Mouse (Mus musculus) midbrain, embryonic 14.5 days (tissue): ENCODE data around the gene 4921507P07Rik. TPM values are rescaled to one million over a fixed set of nuclear protein-coding genes. Genes with fewer than 3 reads are reported as not detected.

ENCODE experiments used
- ATAC-seq: fragments of 200-750 bp; cut with Nextera tagmentation; 2 replicates; pipeline ENCODE4 v1.8.0; 2017; ENCODE audit warnings: moderate number of reproducible peaks, moderate library complexity; ENCODE audit not compliant: low FRiP score, low TSS enrichment
- DNase-seq: peaks from one replicate; pipeline ENCODE4 v3.0.0-alpha.2; 2015
- H3K27ac ChIP-seq: fragments of 300-500 bp; sonication (generic); replicated peaks from 2 replicates; pipeline ENCODE4 v1.5.1; 2014; ENCODE audit warnings: mild to moderate bottlenecking, low read depth, low read length, moderate library complexity
- H3K27me3 ChIP-seq: fragments of 300-500 bp; sonication (generic); 2 replicates; pipeline ENCODE4 v1.6.1; 2014; ENCODE audit warnings: low read length, control low read depth, mixed read lengths; ENCODE audit not compliant: control insufficient read depth, insufficient read depth
- H3K36me3 ChIP-seq: fragments of 300-500 bp; sonication (generic); 2 replicates; pipeline ENCODE4 v1.6.1; 2014; ENCODE audit warnings: low read length, control low read depth; ENCODE audit not compliant: control insufficient read depth, insufficient read depth
- H3K4me1 ChIP-seq: fragments of 300-500 bp; sonication (generic); 2 replicates; pipeline ENCODE4 v1.6.1; 2014; ENCODE audit warnings: mild to moderate bottlenecking, antibody characterized with exemption, low read length, control low read depth; ENCODE audit not compliant: control insufficient read depth, insufficient read depth
- H3K4me2 ChIP-seq: fragments of 300-500 bp; sonication (generic); 2 replicates; pipeline ENCODE4 v1.6.1; 2014; ENCODE audit warnings: mild to moderate bottlenecking, low read length, moderate library complexity
- H3K4me3 ChIP-seq: fragments of 300-500 bp; sonication (generic); replicated peaks from 2 replicates; pipeline ENCODE4 v1.5.1; 2014; ENCODE audit warnings: low read depth, low read length
- H3K9ac ChIP-seq: fragments of 300-500 bp; sonication (generic); replicated peaks from 2 replicates; pipeline ENCODE4 v1.6.1; 2014; ENCODE audit warnings: mild to moderate bottlenecking, low read length, moderate library complexity
- H3K9me3 ChIP-seq: fragments of 300-500 bp; sonication (generic); 2 replicates; pipeline ENCODE4 v1.6.1; 2016; ENCODE audit warnings: low read length, control low read depth, mixed read lengths; ENCODE audit not compliant: control insufficient read depth
- WGBS: fragments of 180-500 bp; shearing (Covaris S2); extraction: QIAGEN DNeasy Blood & Tissue Kit; methylation state at CpG from one replicate; pipeline ENCODE4 v1.1.7; 2014; 5-methylcytosine and 5-hydroxymethylcytosine counted together
- polyA plus RNA-seq: library from polyadenylated mRNA; unstranded; fragments of >200 nt; fragmentation: Nextera tagmentation; extraction: Ambion mirVana; gene quantifications from 2 replicates; pipeline ENCODE4 v1.2.1, GENCODE M21; 2014

The 4921507P07Rik gene
- polyA plus RNA-seq, 1 experiment from 2014 or later: 3.2 TPM

- H3K9ac ChIP-seq: no peak overlapping the region
- no peak overlapping the region for H3K4me3 ChIP-seq
- H3K4me1 ChIP-seq: no peaks in the 10 kb centered on the region
- H3K9me3 ChIP-seq: no peaks in the 10 kb centered on the region
- H3K4me2 ChIP-seq: no peak overlapping the region
- no peak overlapping the region for H3K27ac ChIP-seq
- no peak for DNase-seq
- WGBS: 85% methylated on average over 7 of the region's 7 CpGs
- H3K27me3 ChIP-seq: no peaks in the 10 kb centered on the region
- no peaks in the 10 kb centered on the region for H3K36me3 ChIP-seq
- no peak for ATAC-seq
These were observed 46.6 kb downstream of the 4921507P07Rik start for GRCm38 (mm10) chr6:50549791-50550190.

GRCm38 (mm10) chr6:50549051-50549450 is 47.4 kb downstream of the 4921507P07Rik start:
- no peak overlapping the region for H3K4me3 ChIP-seq
- no peak overlapping the region for H3K9ac ChIP-seq
- ATAC-seq (no peak), DNase-seq (no peak)
- WGBS: 87% methylated on average over 5 of the region's 5 CpGs
- H3K9me3 ChIP-seq: no peaks in the 10 kb centered on the region
- H3K4me1 ChIP-seq: no peaks in the 10 kb centered on the region
- no peak overlapping the region for H3K27ac ChIP-seq
- no peaks in the 10 kb centered on the region for H3K27me3 ChIP-seq
- H3K36me3 ChIP-seq: no peaks in the 10 kb centered on the region
- H3K4me2 ChIP-seq: no peak overlapping the region

DNA sequence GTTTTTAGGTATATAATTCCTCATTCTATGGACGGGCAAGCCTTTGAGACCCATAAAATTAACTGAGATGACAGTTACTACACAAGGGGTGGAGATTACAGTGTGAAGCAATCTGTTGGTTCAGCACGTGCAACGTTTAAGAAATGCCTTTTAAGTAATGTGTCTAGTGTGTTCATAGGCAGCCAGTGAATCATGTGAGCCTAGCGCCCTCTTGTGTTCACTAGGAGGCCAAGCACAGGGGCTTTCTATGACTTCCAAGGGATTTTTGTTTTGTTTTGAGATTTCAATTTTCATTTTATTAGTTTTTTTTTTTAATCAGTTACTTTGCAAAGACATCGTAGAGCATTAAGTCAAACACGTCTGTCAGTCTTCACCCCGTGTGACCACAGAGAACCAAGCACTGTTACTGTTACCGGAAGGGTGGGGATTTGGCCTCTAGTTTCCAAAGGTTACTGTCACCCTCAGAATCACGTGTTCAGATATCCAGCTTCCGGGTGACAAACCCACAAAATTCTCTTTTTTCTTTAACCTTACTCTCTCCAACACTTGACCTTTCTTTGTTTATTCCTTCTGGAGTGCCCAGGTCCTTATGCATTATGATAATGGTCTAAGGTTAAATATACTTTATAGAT is 50.9 kb downstream of the 4921507P07Rik start:
- Histone ChIP-seq H3K9ac (no peak overlapping the region), H3K27ac (no peak overlapping the region), H3K4me2 (no peak overlapping the region), H3K27me3 (no peaks in the 10 kb centered on the region), H3K36me3 (no peaks in the 10 kb centered on the region), H3K9me3 (no peaks in the 10 kb centered on the region), H3K4me1 (no peaks in the 10 kb centered on the region), H3K4me3 (no peak overlapping the region)
- ATAC-seq (no peak), DNase-seq (peak; percentile 83)
- 31% methylated on average over 10 of the region's 10 CpGs for WGBS

- no peaks in the 10 kb centered on the region for H3K36me3 ChIP-seq
- ATAC-seq: no peak
- WGBS: 92% methylated on average over 1 of the region's 1 CpGs
- H3K4me1 ChIP-seq: no peaks in the 10 kb centered on the region
- H3K9ac ChIP-seq: no peak overlapping the region
- H3K4me3 ChIP-seq: no peak overlapping the region
- no peaks in the 10 kb centered on the region for H3K27me3 ChIP-seq
- DNase-seq: no peak
- no peaks in the 10 kb centered on the region for H3K9me3 ChIP-seq
- no peak overlapping the region for H3K27ac ChIP-seq
- no peak overlapping the region for H3K4me2 ChIP-seq
These were observed 53.9 kb downstream of the 4921507P07Rik start for GRCm38 (mm10) chr6:50542535-50542934.

- Histone ChIP-seq H3K27ac (no peak overlapping the region), H3K27me3 (no peaks in the 10 kb centered on the region), H3K4me1 (no peaks in the 10 kb centered on the region), H3K4me3 (no peak overlapping the region), H3K4me2 (no peak overlapping the region), H3K9me3 (no peaks in the 10 kb centered on the region), H3K9ac (no peak overlapping the region), H3K36me3 (no peaks in the 10 kb centered on the region)
- 84% methylated on average over 1 of the region's 1 CpGs for WGBS
- no peak for DNase-seq
- no peak for ATAC-seq
These were observed 56.8 kb downstream of the 4921507P07Rik start for GRCm38 (mm10) chr6:50539641-50540040.

GRCm38 (mm10) chr6:50536461-50536892 is 60.0 kb downstream of the 4921507P07Rik start:
- H3K4me3 ChIP-seq: no peak overlapping the region
- peak; percentile 43 for ATAC-seq
- no peak overlapping the region for H3K27ac ChIP-seq
- no peaks in the 10 kb centered on the region for H3K9me3 ChIP-seq
- H3K4me2 ChIP-seq: no peak overlapping the region
- H3K4me1 ChIP-seq: no peaks in the 10 kb centered on the region
- H3K9ac ChIP-seq: no peak overlapping the region
- no peaks in the 10 kb centered on the region for H3K36me3 ChIP-seq
- no peaks in the 10 kb centered on the region for H3K27me3 ChIP-seq
- 11% methylated on average over 7 of the region's 7 CpGs for WGBS
- peak; percentile 95 for DNase-seq

DNA sequence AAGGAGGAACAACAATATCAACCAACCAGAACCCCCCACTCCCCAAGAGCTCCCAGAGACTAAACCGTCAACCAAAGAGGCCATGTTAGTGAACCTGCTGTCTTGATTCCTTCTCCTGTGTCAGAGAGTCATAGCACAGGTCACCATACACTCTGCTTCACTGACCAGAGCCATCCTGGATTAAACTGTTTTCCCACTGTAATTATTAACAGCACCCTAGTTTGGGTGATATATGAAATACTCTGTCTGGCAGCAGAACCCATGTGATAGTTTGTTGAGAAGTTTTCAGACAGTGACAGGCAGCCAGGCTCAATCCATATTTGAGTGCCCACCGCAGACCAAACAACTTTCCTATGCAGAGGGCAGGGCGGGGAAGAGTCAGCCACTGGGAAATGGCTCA is 61.1 kb downstream of the 4921507P07Rik start:
- no peaks in the 10 kb centered on the region for H3K4me1 ChIP-seq
- H3K4me3 ChIP-seq: no peak overlapping the region
- no peaks in the 10 kb centered on the region for H3K36me3 ChIP-seq
- H3K27me3 ChIP-seq: no peaks in the 10 kb centered on the region
- H3K9ac ChIP-seq: no peak overlapping the region
- ATAC-seq: no peak
- H3K27ac ChIP-seq: no peak overlapping the region
- no peaks in the 10 kb centered on the region for H3K9me3 ChIP-seq
- H3K4me2 ChIP-seq: no peak overlapping the region
- no peak for DNase-seq
- WGBS: 90% methylated on average over 3 of the region's 3 CpGs

- ATAC-seq (no peak), DNase-seq (peak; percentile 48)
- Histone ChIP-seq H3K27ac (no peak overlapping the region), H3K27me3 (no peaks in the 10 kb centered on the region), H3K9ac (no peak overlapping the region), H3K4me1 (no peaks in the 10 kb centered on the region), H3K4me2 (no peak overlapping the region), H3K36me3 (no peaks in the 10 kb centered on the region), H3K9me3 (no peaks in the 10 kb centered on the region), H3K4me3 (no peak overlapping the region)
- 78% methylated on average over 8 of the region's 8 CpGs for WGBS
These were observed 64.5 kb downstream of the 4921507P07Rik start for GRCm38 (mm10) chr6:50531920-50532319.

DNA sequence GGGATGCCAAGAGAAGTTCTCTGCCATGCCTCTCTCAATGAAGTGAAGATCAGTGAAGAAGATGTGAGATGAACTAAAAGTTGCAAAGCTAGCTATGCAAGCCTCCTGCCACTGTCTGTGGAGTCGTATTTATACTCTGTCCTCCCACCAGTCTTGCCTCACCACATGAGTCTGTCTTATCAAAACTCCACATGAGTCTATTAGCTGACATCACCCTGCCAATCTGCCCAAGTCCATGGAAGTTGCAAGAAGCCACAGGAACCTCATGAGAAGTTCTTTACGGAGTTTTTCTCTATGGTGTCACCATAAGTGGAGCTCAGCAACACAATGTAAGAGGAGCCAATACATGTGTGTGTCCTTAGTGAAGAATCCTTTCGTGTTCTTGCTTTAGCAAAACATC is 65.4 kb downstream of the 4921507P07Rik start:
- no peak overlapping the region for H3K27ac ChIP-seq
- H3K4me1 ChIP-seq: 0 out of 2 replicates have a peak, but pooled peaks cover 5% of the 10 kb centered on the region
- H3K4me2 ChIP-seq: no peak overlapping the region
- WGBS: 87% methylated on average over 3 of the region's 3 CpGs
- no peak for DNase-seq
- H3K9me3 ChIP-seq: no peaks in the 10 kb centered on the region
- H3K36me3 ChIP-seq: no peaks in the 10 kb centered on the region
- no peaks in the 10 kb centered on the region for H3K27me3 ChIP-seq
- no peak overlapping the region for H3K4me3 ChIP-seq
- ATAC-seq: no peak
- H3K9ac ChIP-seq: no peak overlapping the region
